Mouse (Mus musculus) embryonic facial prominence, embryonic 10.5 days (tissue): ENCODE measurements around the gene Raver2. TPM values are rescaled to one million over a fixed set of nuclear protein-coding genes. Genes with fewer than 3 reads are reported as not detected.

ENCODE experiments used
- DNase-seq: peaks from one replicate; pipeline ENCODE4 v3.0.0-alpha.2; 2017; ENCODE audit warnings: low spot score
- H3K27ac ChIP-seq: fragments of 300-500 bp; sonication (generic); replicated peaks from 2 replicates; pipeline ENCODE4 v1.5.1; 2016; ENCODE audit warnings: mild to moderate bottlenecking
- H3K27me3 ChIP-seq: fragments of 300-500 bp; sonication (generic); replicated peaks from 2 replicates; pipeline ENCODE4 v1.6.1; 2016; ENCODE audit warnings: low read depth, mild to moderate bottlenecking; ENCODE audit not compliant: poor library complexity, severe bottlenecking
- H3K36me3 ChIP-seq: fragments of 300-500 bp; sonication (generic); replicated peaks from 2 replicates; pipeline ENCODE4 v1.6.1; 2016; ENCODE audit warnings: mild to moderate bottlenecking, moderate library complexity
- H3K4me1 ChIP-seq: fragments of 300-500 bp; sonication (generic); 2 replicates; pipeline ENCODE4 v1.6.1; 2016
- H3K4me3 ChIP-seq: fragments of 300-500 bp; sonication (generic); 2 replicates; pipeline ENCODE4 v1.5.1; 2016; ENCODE audit warnings: mild to moderate bottlenecking, moderate library complexity
- H3K9me3 ChIP-seq: fragments of 300-500 bp; sonication (generic); 2 replicates; pipeline ENCODE4 v1.6.1; 2016; ENCODE audit warnings: mild to moderate bottlenecking
- WGBS: fragments of 180-500 bp; shearing (Covaris S2); methylation state at CpG from one replicate; pipeline ENCODE4 v1.1.7; 2016; 5-methylcytosine and 5-hydroxymethylcytosine counted together
- polyA plus RNA-seq: library from polyadenylated mRNA; unstranded; fragments of >200 nt; fragmentation: Nextera tagmentation; extraction: Ambion mirVana; gene quantifications from 2 replicates; pipeline ENCODE4 v1.2.1, GENCODE M21; 2016

Gene Raver2
- polyA plus RNA-seq, 1 experiment from 2014 or later = 12.0 TPM

DNA sequence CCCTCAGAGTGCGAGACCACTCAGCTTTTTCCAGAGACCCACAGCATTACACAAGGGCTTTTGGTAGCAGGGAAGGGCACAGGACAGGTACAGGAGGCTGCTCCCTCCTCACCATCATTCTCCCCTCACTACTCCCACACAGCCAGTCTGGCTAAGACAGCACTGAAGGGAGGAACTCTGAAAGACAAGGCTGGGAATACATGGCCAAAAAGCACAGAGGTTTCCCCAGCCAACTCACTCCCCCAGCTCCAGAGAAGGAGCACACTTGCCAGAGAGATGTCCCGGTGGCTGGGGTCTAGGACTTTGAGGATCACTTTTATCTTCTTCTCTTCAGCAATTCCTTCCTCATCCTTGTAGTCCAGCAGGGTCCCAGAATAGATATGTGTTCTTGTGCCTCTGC, 95.4 kb downstream of the Raver2 start:
- DNase-seq = no peak
- H3K27ac ChIP-seq = no peak overlapping the region
- H3K9me3 ChIP-seq = no peaks in the 10 kb centered on the region
- H3K4me1 ChIP-seq = no peaks in the 10 kb centered on the region
- 90% methylated on average over 2 of the region's 2 CpGs for WGBS
- H3K36me3 ChIP-seq = peaks cover 51% of the 10 kb centered on the region
- H3K27me3 ChIP-seq = no peaks in the 10 kb centered on the region
- H3K4me3 ChIP-seq = no peak overlapping the region

DNA sequence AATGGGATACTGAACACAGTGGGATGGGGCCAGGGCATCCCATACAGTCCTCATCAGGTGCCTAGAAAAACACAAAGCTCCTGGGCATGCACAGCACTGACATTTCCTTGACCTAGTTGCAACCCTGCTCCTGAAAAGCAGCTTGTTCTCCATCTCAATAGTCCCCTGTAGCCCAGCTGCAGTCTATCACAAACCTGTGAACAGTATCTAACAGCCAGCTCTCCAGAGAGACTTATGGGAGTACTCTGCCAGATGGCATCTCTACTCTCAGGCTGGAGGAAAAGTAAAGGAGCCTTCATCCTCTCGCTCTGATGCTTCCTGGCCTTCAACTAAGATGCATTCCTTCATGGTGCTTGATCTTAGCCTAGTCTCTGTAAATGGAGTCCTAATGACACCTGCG, 95.9 kb downstream of the Raver2 start:
- DNase-seq = no peak
- no peaks in the 10 kb centered on the region for H3K4me1 ChIP-seq
- 94% methylated on average over 2 of the region's 2 CpGs for WGBS
- H3K36me3 ChIP-seq = peaks cover 53% of the 10 kb centered on the region
- no peaks in the 10 kb centered on the region for H3K9me3 ChIP-seq
- H3K27me3 ChIP-seq = no peaks in the 10 kb centered on the region
- no peak overlapping the region for H3K4me3 ChIP-seq
- no peak overlapping the region for H3K27ac ChIP-seq

DNA sequence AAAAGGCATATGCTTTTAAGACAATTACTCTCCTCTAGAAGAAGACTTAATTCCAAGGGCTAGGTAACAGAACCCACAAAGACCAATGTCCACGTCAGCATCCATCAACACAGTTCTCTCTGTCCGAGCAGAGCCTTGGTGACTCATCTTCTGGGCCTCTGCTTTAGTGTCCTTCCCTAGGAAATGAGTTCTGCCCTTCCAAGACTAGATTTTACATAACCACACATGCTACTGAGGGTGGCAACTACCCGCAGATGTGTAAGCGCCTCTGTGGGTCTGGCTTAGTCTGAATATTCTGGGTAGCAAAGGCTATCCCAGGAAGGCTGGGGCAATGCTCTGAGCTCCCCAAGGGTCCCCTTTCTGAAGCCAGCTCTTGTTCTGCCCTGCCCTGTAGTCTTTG, 97.0 kb downstream of the Raver2 start:
- 88% methylated on average over 4 of the region's 4 CpGs for WGBS
- no peak for DNase-seq
- Histone ChIP-seq H3K27me3 (no peaks in the 10 kb centered on the region), H3K36me3 (peaks cover 58% of the 10 kb centered on the region), H3K4me3 (no peak overlapping the region), H3K4me1 (no peaks in the 10 kb centered on the region), H3K9me3 (no peaks in the 10 kb centered on the region), H3K27ac (no peak overlapping the region)

DNA sequence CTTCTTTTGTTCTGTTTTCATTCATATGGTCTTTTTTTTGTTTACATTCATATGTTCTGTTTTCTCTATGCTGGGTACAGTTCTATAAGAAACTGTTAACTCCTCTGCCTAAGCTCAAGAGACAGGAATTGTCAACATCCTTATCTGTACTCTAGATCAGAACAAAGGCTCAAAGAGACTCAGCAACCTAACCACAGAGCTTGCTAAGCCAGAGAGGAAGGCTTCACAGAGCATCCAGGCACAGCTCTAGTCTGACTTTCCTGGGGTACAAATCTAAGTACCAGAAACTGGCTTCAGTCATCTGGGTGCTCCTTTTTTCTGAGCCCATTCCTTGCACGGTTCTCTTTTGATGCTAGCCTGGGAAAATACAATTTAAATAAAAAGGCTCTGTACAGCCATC, 99.0 kb downstream of the Raver2 start:
- DNase-seq = no peak
- no peaks in the 10 kb centered on the region for H3K4me1 ChIP-seq
- H3K36me3 ChIP-seq = peaks cover 49% of the 10 kb centered on the region
- H3K4me3 ChIP-seq = no peak overlapping the region
- no peaks in the 10 kb centered on the region for H3K27me3 ChIP-seq
- no peak overlapping the region for H3K27ac ChIP-seq
- 85% methylated on average over 1 of the region's 1 CpGs for WGBS
- H3K9me3 ChIP-seq = no peaks in the 10 kb centered on the region

DNA sequence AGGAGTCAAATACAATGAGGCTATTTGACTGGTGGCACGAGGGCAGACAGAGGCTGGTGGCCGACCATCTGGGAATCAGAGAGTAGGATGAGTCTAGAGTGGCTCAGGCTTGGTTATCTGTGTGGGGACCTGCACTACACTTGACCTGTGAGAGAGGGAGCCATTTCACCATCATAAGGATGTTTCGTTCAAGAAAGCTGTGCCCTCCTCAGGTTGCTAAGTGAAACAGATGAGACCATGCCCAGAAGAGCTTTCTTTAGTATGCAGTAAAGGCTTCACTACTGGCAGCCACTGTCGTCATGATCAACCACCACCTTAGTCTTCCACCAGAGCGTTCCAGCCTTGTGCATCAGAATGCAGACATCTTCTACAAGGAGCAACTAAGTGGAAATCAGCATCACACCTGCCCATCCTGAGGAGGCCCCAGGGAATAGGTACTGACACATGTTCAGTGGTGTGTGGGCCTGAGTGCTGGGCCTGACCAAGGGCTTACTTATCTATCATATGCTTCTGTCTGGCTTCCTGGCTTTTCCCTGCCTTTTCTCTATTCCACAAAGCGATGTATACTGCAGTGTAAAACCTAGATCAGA, 99.5 kb downstream of the Raver2 start:
- no peaks in the 10 kb centered on the region for H3K9me3 ChIP-seq
- no peak overlapping the region for H3K4me3 ChIP-seq
- peaks cover 46% of the 10 kb centered on the region for H3K36me3 ChIP-seq
- DNase-seq = peak; percentile 14
- 55% methylated on average over 6 of the region's 6 CpGs for WGBS
- H3K27ac ChIP-seq = no peak overlapping the region
- no peaks in the 10 kb centered on the region for H3K4me1 ChIP-seq
- no peaks in the 10 kb centered on the region for H3K27me3 ChIP-seq

DNA sequence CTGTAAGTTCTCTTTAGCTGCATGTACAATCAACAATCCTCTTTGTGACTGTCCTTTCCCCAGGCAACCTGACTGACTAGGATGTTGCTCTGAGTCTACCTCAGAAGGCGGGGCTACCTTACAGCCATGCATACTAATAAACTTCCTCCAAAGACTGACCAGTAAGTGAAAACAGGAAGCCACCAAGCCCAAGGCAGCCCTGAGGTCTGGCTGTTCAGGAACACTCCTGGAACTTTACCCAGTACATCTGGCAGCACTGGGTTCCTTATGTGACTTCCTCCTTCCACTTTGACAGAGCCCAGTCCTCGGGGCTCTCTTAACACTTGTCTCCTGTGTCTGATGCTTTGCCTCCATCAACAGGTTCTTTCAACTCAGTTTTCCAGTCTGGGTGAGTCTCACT, 104.0 kb downstream of the Raver2 start:
- no peak overlapping the region for H3K4me3 ChIP-seq
- DNase-seq = no peak
- H3K36me3 ChIP-seq = peaks cover 52% of the 10 kb centered on the region
- H3K4me1 ChIP-seq = 0 out of 2 replicates have a peak, but pooled peaks cover 3% of the 10 kb centered on the region
- no peaks in the 10 kb centered on the region for H3K27me3 ChIP-seq
- H3K9me3 ChIP-seq = no peaks in the 10 kb centered on the region
- 81% methylated on average over 2 of the region's 2 CpGs for WGBS
- no peak overlapping the region for H3K27ac ChIP-seq

DNA sequence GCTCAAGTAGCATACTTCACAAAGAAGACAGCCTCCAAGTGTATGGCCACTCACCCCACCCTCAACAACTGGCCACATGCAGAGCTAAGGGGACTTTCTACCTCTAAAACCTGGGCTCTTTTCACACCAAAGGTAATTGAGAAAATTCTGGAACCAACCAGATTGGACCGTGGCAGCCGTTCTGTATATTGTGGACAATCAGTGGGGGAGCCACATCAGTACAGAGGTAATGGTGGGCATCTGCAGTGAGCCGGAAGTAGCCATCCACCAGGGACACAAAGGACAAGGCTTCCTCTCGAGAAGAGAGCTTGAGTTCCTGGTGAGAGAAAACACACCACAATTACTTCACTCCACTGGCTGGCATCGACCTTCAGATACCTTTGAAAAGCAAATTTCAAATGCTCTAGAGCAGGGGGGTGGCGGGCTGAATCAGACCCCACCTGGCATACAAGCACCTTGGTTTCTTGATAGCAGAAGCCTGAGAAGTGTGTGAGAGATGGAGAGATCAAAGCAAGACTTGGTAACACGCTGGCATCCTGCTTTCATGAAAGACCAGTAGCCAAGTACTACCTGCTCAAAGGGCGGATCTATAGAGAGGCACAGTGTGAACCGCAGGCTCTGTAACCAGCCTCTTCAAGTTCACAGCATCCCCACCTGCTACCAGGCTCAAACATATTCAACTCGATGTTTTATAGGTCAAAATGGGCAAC, 106.3 kb downstream of the Raver2 start:
- 84% methylated on average over 10 of the region's 10 CpGs for WGBS
- no peak overlapping the region for H3K4me3 ChIP-seq
- peaks cover 49% of the 10 kb centered on the region for H3K36me3 ChIP-seq
- H3K27ac ChIP-seq = no peak overlapping the region
- H3K9me3 ChIP-seq = no peaks in the 10 kb centered on the region
- H3K27me3 ChIP-seq = no peaks in the 10 kb centered on the region
- 0 out of 2 replicates have a peak, but pooled peaks cover 6% of the 10 kb centered on the region for H3K4me1 ChIP-seq
- DNase-seq = no peak

DNA sequence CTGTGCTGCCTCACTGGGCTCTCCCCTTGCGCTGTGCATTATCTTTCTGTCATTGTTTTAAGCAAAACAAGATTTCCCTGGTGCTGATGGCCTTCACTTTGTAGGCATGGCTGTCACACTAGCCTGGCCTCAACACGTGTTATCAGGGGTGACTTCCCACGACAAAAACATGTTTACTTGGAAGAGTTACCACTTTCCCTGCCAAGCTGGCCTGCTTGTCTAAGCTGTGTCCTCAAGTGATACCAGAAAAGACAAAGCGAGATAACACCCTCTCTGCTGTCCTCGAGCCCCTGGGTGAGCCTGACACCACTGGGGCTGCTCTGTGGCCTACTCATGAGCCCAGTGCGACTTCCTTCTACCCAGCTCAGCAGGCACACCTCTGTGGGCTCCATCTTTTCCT, 107.3 kb downstream of the Raver2 start:
- no peak for DNase-seq
- Histone ChIP-seq H3K9me3 (no peaks in the 10 kb centered on the region), H3K4me1 (0 out of 2 replicates have a peak, but pooled peaks cover 9% of the 10 kb centered on the region), H3K4me3 (no peak overlapping the region), H3K27ac (no peak overlapping the region), H3K27me3 (no peaks in the 10 kb centered on the region), H3K36me3 (peaks cover 38% of the 10 kb centered on the region)
- 86% methylated on average over 6 of the region's 6 CpGs for WGBS

DNA sequence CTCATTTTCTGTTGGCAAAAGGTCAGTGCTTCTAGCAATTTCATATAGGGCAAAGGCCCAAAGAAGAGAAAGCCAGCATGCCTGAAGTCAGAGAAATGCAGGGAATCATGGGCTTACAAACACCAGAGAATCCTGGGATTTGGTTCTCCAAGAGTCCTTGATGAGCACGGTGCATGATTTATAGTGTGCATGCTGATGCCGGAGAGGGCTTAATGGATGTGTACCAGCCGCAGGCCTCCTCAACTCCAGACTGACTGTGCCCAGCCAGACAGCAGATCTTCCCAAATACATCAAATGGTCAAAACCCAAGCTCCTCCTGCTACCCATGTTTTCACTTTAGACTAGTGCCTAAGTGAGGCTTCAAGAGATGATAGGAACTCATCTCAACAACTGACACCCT, 109.0 kb downstream of the Raver2 start:
- Histone ChIP-seq H3K4me3 (no peak overlapping the region), H3K4me1 (peaks cover 10% of the 10 kb centered on the region; the same call in 1 of the 2 replicates), H3K9me3 (no peaks in the 10 kb centered on the region), H3K36me3 (peaks cover 44% of the 10 kb centered on the region), H3K27me3 (no peaks in the 10 kb centered on the region), H3K27ac (no peak overlapping the region)
- WGBS = 97% methylated on average over 3 of the region's 3 CpGs
- DNase-seq = no peak

DNA sequence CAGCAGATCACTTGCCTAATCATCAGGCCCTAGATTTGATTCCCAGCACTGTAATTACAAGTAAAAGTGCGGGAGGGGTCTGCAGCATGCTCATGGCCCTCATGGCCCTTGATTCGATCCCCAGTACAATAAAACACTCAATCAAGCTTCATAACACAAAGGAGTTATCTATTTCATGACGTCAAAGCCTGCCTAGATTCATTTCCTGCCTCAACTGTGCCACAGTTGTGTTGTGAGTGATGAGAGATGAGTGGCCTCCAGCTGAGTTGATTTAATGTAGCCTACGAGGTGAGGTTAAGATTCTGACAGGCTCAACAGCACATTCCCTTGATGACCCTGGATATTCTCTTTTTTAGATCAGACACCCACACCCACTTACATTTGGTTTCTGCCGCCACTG, 110.3 kb downstream of the Raver2 start:
- WGBS = 84% methylated on average over 5 of the region's 5 CpGs

DNA sequence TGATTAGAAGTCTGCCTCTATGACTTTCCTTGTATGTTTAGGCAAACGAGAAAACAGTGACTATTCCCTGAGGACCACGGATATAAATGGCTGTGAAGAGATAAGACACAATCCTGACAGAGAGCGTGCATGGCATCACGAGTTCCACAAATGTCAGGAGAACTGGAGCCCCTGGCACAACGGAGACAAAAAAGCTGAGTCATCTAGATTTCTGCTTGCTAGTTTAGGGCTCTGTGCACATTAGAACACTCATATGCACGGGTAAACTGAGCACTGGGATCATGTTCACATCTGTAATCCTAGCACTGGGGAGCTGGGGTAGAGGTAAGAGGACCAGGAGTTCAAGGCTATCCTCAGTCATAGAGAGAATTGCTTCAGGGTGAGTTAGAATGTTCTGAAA, 111.1 kb downstream of the Raver2 start:
- DNase-seq = no peak
- 80% methylated on average over 6 of the region's 6 CpGs for WGBS
- Histone ChIP-seq H3K4me3 (no peak overlapping the region), H3K36me3 (peaks cover 33% of the 10 kb centered on the region), H3K27ac (no peak overlapping the region), H3K4me1 (peaks cover 10% of the 10 kb centered on the region; the same call in 1 of the 2 replicates), H3K9me3 (no peaks in the 10 kb centered on the region), H3K27me3 (no peaks in the 10 kb centered on the region)

More for the DNA sequence above, 110.3 kb downstream of the Raver2 start:
- Histone ChIP-seq H3K27me3 (no peaks in the 10 kb centered on the region), H3K4me3 (no peak overlapping the region), H3K4me1 (peaks cover 14% of the 10 kb centered on the region; the same call in 1 of the 2 replicates), H3K27ac (no peak overlapping the region), H3K36me3 (peaks cover 40% of the 10 kb centered on the region), H3K9me3 (no peaks in the 10 kb centered on the region)
- DNase-seq = no peak

DNA sequence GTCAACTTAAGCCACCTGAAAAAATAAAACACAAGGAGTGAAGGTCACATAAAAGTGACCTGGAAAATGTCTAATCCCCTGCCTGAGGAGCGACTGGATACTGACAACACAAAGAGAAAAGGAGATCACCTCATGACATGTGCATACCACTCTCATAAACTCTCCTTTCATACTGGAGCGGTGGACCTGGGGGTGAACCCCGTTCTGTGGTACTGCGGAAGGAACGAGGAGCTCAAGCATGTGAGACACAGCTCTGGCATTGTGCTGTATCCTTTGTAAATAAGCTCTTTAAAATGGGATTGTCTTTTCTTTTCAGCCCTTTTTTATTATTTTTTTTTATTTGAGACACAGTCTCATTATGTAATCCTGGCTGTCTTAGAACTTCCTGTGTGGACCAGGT, 111.9 kb downstream of the Raver2 start:
- 61% methylated on average over 5 of the region's 5 CpGs for WGBS
- no peak overlapping the region for H3K27ac ChIP-seq
- H3K9me3 ChIP-seq = no peaks in the 10 kb centered on the region

DNA sequence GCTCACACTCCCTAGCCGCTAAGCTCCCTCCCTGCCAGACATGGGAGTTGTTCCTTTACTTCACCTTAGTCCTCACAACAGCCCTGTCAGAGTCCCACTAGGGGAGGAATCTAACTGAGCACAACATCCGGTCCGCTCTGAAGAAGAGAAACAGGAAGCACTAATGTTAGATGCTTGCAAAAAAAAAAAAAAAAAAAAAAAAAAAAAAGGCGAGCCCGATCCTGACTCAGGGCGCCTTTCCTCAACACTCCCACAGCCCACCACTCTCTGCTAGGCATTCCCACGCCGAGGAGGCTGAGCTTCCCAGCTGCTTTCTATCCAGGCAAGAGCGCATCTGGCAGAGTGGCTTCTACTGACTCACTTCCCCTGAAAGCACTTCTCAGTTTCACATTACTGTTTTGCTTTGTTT, 113.8 kb downstream of the Raver2 start:
- H3K4me3 ChIP-seq = no peak overlapping the region
- H3K4me1 ChIP-seq = peaks cover 10% of the 10 kb centered on the region; the same call in 1 of the 2 replicates
- no peak overlapping the region for H3K27ac ChIP-seq
- DNase-seq = no peak
- WGBS = 66% methylated on average over 9 of the region's 9 CpGs
- H3K36me3 ChIP-seq = peaks cover 20% of the 10 kb centered on the region
- no peaks in the 10 kb centered on the region for H3K27me3 ChIP-seq
- H3K9me3 ChIP-seq = no peaks in the 10 kb centered on the region

More for the DNA sequence above, 111.9 kb downstream of the Raver2 start:
- Histone ChIP-seq H3K36me3 (peaks cover 30% of the 10 kb centered on the region), H3K27me3 (no peaks in the 10 kb centered on the region), H3K4me3 (no peak overlapping the region), H3K4me1 (peaks cover 10% of the 10 kb centered on the region; the same call in 1 of the 2 replicates)
- no peak for DNase-seq
